ENCODE assay signal across 39 mouse cellular contexts in the genomic region with DNA sequence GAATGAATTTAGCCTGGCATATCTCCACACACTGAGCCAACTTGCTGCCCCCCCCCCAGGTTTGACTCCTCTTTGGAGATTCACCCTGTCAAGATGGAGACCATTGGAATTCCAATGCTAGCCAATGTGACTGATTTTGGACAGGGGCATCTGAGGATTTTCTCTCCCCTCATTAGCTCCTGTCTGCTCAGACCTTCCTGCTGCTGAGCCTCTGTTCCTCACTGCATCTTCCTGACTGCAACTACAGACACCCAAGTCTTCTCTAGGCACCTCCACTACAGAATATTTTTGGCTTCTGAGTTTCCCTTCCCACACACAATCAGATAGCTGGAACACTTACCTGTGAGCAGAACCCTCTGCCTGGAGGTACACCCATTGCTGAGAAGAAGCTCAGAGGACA. TPM values are rescaled to one million over a fixed set of nuclear protein-coding genes. Genes with fewer than 3 reads are reported as not detected.
"Had no signal": no experiment of that assay in that cellular context is flagged by ENCODE, and none has a peak within 500 bp of the region (broad histone marks: within the 10 kb centered on the region; RNA-seq: fewer than 3 reads in every experiment).

No protein-coding gene starts in this region.

- ATAC-seq: forebrain, embryonic 13.5 days; forebrain, embryonic 14.5 days; forebrain, embryonic 15.5 days; forebrain, embryonic 16.5 days; forebrain, postnatal 0 days had no signal

- H3K36me3 ChIP-seq: embryonic facial prominence, embryonic 10.5 days; embryonic facial prominence, embryonic 12.5 days; embryonic facial prominence, embryonic 13.5 days; embryonic facial prominence, embryonic 15.5 days; forebrain, embryonic 10.5 days; forebrain, embryonic 12.5 days; forebrain, embryonic 15.5 days had no signal

- H3K4me1 ChIP-seq: embryonic facial prominence, embryonic 10.5 days; embryonic facial prominence, embryonic 12.5 days; embryonic facial prominence, embryonic 13.5 days; embryonic facial prominence, embryonic 15.5 days; forebrain, embryonic 10.5 days; forebrain, embryonic 12.5 days; forebrain, embryonic 13.5 days; forebrain, embryonic 15.5 days had no signal

- DNase-seq: cerebellum, adult 2 months; cerebellum, adult 8-10 months; cerebellum, adult 9-10 months; cerebellum, adult 9-11 months; cerebellum, postnatal 10 days; cerebellum, postnatal 14 days; cerebellum, postnatal 25 days; cerebellum, postnatal 36 days; embryo, embryonic 11 days; forebrain, postnatal 0 days; gastrocnemius, adult 2 months; gastrocnemius, postnatal 10 days; gastrocnemius, postnatal 14 days; gastrocnemius, postnatal 25 days; gastrocnemius, postnatal 36 days; heart, adult 18-20 months had no signal

- H3K27me3 ChIP-seq: embryonic facial prominence, embryonic 12.5 days; embryonic facial prominence, embryonic 13.5 days; embryonic facial prominence, embryonic 15.5 days; forebrain, embryonic 12.5 days; forebrain, embryonic 13.5 days; forebrain, embryonic 15.5 days had no signal

- H3K27ac ChIP-seq: embryonic facial prominence, embryonic 10.5 days; embryonic facial prominence, embryonic 12.5 days; embryonic facial prominence, embryonic 13.5 days; embryonic facial prominence, embryonic 15.5 days; forebrain, embryonic 10.5 days; forebrain, embryonic 12.5 days; forebrain, embryonic 13.5 days; forebrain, embryonic 15.5 days; gastrocnemius, adult 2 months had no signal

- H3K9ac ChIP-seq: embryonic facial prominence, embryonic 12.5 days; embryonic facial prominence, embryonic 13.5 days; embryonic facial prominence, embryonic 15.5 days; forebrain, embryonic 12.5 days; forebrain, embryonic 13.5 days; forebrain, embryonic 15.5 days; forebrain, postnatal 0 days had no signal

- H3K4me2 ChIP-seq: embryonic facial prominence, embryonic 12.5 days; embryonic facial prominence, embryonic 13.5 days; embryonic facial prominence, embryonic 15.5 days; forebrain, embryonic 12.5 days; forebrain, embryonic 13.5 days; forebrain, embryonic 15.5 days had no signal

- H3K4me3 ChIP-seq: embryonic facial prominence, embryonic 10.5 days; embryonic facial prominence, embryonic 12.5 days; embryonic facial prominence, embryonic 13.5 days; embryonic facial prominence, embryonic 15.5 days; erythroblast, embryonic 14.5 days; forebrain, embryonic 10.5 days; forebrain, embryonic 12.5 days; forebrain, embryonic 13.5 days; forebrain, embryonic 15.5 days; gastrocnemius, adult 2 months had no signal

- H3K9me3 ChIP-seq: embryonic facial prominence, embryonic 10.5 days; embryonic facial prominence, embryonic 12.5 days; embryonic facial prominence, embryonic 13.5 days; embryonic facial prominence, embryonic 15.5 days; forebrain, embryonic 10.5 days; forebrain, embryonic 12.5 days; forebrain, embryonic 13.5 days; forebrain, embryonic 15.5 days had no signal

RNA-seq across cellular contexts. Expression of gene Psg20, which starts 0.4 kb away (rescaled TPM):
- total RNA-seq: common myeloid progenitor, adult 5-6 weeks; forebrain, postnatal 0 days; gastrocnemius, adult 18-20 months; gastrocnemius, adult 2 months; gastrocnemius, adult 8-10 months; gastrocnemius, postnatal 10 days; gastrocnemius, postnatal 14 days; gastrocnemius, postnatal 25 days; gastrocnemius, postnatal 36 days; gastrocnemius, postnatal 4 days; granulocyte monocyte progenitor cell, adult 5-6 weeks; heart, adult 18-20 months; heart, adult 8-10 months had no signal
- polyA plus RNA-seq: cerebellum, adult 2 months; cortical plate, adult 2 months; embryonic facial prominence, embryonic 10.5 days; embryonic facial prominence, embryonic 11.5 days; embryonic facial prominence, embryonic 12.5 days; embryonic facial prominence, embryonic 13.5 days; embryonic facial prominence, embryonic 14.5 days; erythroblast, embryonic 14.5 days; forebrain, embryonic 10.5 days; forebrain, embryonic 11.5 days; forebrain, embryonic 12.5 days; forebrain, embryonic 13.5 days; forebrain, embryonic 14.5 days; forebrain, embryonic 15.5 days; forebrain, embryonic 16.5 days; forebrain, postnatal 0 days; frontal cortex, adult 2 months; gonadal fat pad, adult 2 months had no signal

RNA-seq across cellular contexts. Expression of gene Psg21, which starts 29.1 kb away (rescaled TPM):
- total RNA-seq: common myeloid progenitor, adult 5-6 weeks; forebrain, postnatal 0 days; gastrocnemius, adult 18-20 months; gastrocnemius, adult 2 months; gastrocnemius, adult 8-10 months; gastrocnemius, postnatal 10 days; gastrocnemius, postnatal 14 days; gastrocnemius, postnatal 25 days; gastrocnemius, postnatal 36 days; gastrocnemius, postnatal 4 days; granulocyte monocyte progenitor cell, adult 5-6 weeks; heart, adult 18-20 months; heart, adult 8-10 months had no signal
- polyA plus RNA-seq: cerebellum, adult 2 months; cortical plate, adult 2 months; embryonic facial prominence, embryonic 10.5 days; embryonic facial prominence, embryonic 11.5 days; embryonic facial prominence, embryonic 12.5 days; embryonic facial prominence, embryonic 13.5 days; embryonic facial prominence, embryonic 14.5 days; embryonic facial prominence, embryonic 15.5 days; erythroblast, embryonic 14.5 days; forebrain, embryonic 10.5 days; forebrain, embryonic 11.5 days; forebrain, embryonic 12.5 days; forebrain, embryonic 13.5 days; forebrain, embryonic 14.5 days; forebrain, embryonic 15.5 days; forebrain, embryonic 16.5 days; forebrain, postnatal 0 days; gonadal fat pad, adult 2 months had no signal

RNA-seq across cellular contexts. Expression of gene Psg22, which starts 32.3 kb away (rescaled TPM):
- total RNA-seq: common myeloid progenitor, adult 5-6 weeks; forebrain, postnatal 0 days; gastrocnemius, adult 18-20 months; gastrocnemius, adult 2 months; gastrocnemius, adult 8-10 months; gastrocnemius, postnatal 10 days; gastrocnemius, postnatal 14 days; gastrocnemius, postnatal 25 days; gastrocnemius, postnatal 36 days; gastrocnemius, postnatal 4 days; granulocyte monocyte progenitor cell, adult 5-6 weeks; heart, adult 18-20 months; heart, adult 8-10 months had no signal
- polyA plus RNA-seq: cerebellum, adult 2 months; cortical plate, adult 2 months; embryonic facial prominence, embryonic 10.5 days; embryonic facial prominence, embryonic 11.5 days; embryonic facial prominence, embryonic 12.5 days; embryonic facial prominence, embryonic 13.5 days; embryonic facial prominence, embryonic 14.5 days; embryonic facial prominence, embryonic 15.5 days; erythroblast, embryonic 14.5 days; forebrain, embryonic 10.5 days; forebrain, embryonic 11.5 days; forebrain, embryonic 12.5 days; forebrain, embryonic 13.5 days; forebrain, embryonic 14.5 days; forebrain, embryonic 15.5 days; forebrain, embryonic 16.5 days; forebrain, postnatal 0 days; gonadal fat pad, adult 2 months had no signal
